Mouse (Mus musculus) liver, embryonic 11.5 days (tissue): ENCODE measurements around the gene 4930512M02Rik. TPM values are rescaled to one million over a fixed set of nuclear protein-coding genes. Genes with fewer than 3 reads are reported as not detected.
"Not testable (repeated sequence)": the region's sequence is repeated elsewhere in the genome, so short reads cannot be mapped to it uniquely, and the experiment has no call there.

Experiments
- ATAC-seq: fragments of 200-750 bp; cut with Nextera tagmentation; replicated peaks from 2 replicates; pipeline ENCODE4 v1.8.0; 2017; ENCODE audit warnings: moderate number of reproducible peaks, mild to moderate bottlenecking, moderate TSS enrichment, moderate library complexity; ENCODE audit not compliant: low FRiP score
- DNase-seq: peaks from one replicate; pipeline ENCODE4 v3.0.0-alpha.2; 2017; ENCODE audit warnings: low spot score
- H3K27ac ChIP-seq: fragments of 300-500 bp; sonication (generic); 2 replicates; pipeline ENCODE4 v1.5.1; 2014; ENCODE audit warnings: mild to moderate bottlenecking, low read depth, low read length, control low read depth
- H3K27me3 ChIP-seq: fragments of 300-500 bp; sonication (generic); replicated peaks from 2 replicates; pipeline ENCODE4 v1.6.1; 2014; ENCODE audit warnings: low read length, mixed read lengths; ENCODE audit not compliant: control insufficient read depth, insufficient read depth
- H3K36me3 ChIP-seq: fragments of 300-500 bp; sonication (generic); 2 replicates; pipeline ENCODE4 v1.6.1; 2014; ENCODE audit warnings: mild to moderate bottlenecking, low read length, moderate library complexity, mixed read lengths; ENCODE audit not compliant: control insufficient read depth, insufficient read depth
- H3K4me1 ChIP-seq: fragments of 300-500 bp; sonication (generic); replicated peaks from 2 replicates; pipeline ENCODE4 v1.6.1; 2014; ENCODE audit warnings: low read length, mixed read lengths; ENCODE audit not compliant: control insufficient read depth, insufficient read depth
- H3K4me2 ChIP-seq: fragments of 300-500 bp; sonication (generic); 2 replicates; pipeline ENCODE4 v1.6.1; 2014; ENCODE audit warnings: mild to moderate bottlenecking, control low read depth, moderate library complexity
- H3K4me3 ChIP-seq: fragments of 300-500 bp; sonication (generic); 2 replicates; pipeline ENCODE4 v1.5.1; 2014; ENCODE audit warnings: low read depth, low read length, control low read depth
- H3K9ac ChIP-seq: fragments of 300-500 bp; sonication (generic); 2 replicates; pipeline ENCODE4 v1.6.1; 2014; ENCODE audit warnings: low read depth, low read length, control low read depth
- H3K9me3 ChIP-seq: fragments of 300-500 bp; sonication (generic); 2 replicates; pipeline ENCODE4 v1.6.1; 2016; ENCODE audit warnings: low read length, inconsistent platforms, mixed read lengths; ENCODE audit not compliant: control insufficient read depth
- WGBS: fragments of 180-500 bp; shearing (Covaris S2); extraction: QIAGEN DNeasy Blood & Tissue Kit; methylation state at CpG from one replicate; pipeline ENCODE4 v1.1.7; 2014; 5-methylcytosine and 5-hydroxymethylcytosine counted together
- polyA plus RNA-seq: library from polyadenylated mRNA; unstranded; fragments of >200 nt; fragmentation: Nextera tagmentation; extraction: Ambion mirVana; gene quantifications from 2 replicates; pipeline ENCODE4 v1.2.1, GENCODE M21; 2014

The 4930512M02Rik gene
- not detected in 2 replicates for polyA plus RNA-seq

- H3K27ac ChIP-seq, H3K4me2 ChIP-seq, H3K27me3 ChIP-seq, H3K36me3 ChIP-seq, H3K4me3 ChIP-seq, H3K9me3 ChIP-seq, DNase-seq, ATAC-seq, H3K9ac ChIP-seq, H3K4me1 ChIP-seq: not testable (repeated sequence)
- 88% methylated on average over 2 of the region's 4 CpGs for WGBS
Observed at GRCm38 (mm10) chr11:11627735-11628134, at the start of gene 4930512M02Rik. Gene 4930512M02Rik (minus strand): TSS chr11:11627835.

- Histone ChIP-seq H3K27me3 (no peaks in the 10 kb centered on the region), H3K27ac (no peak overlapping the region), H3K9ac (no peak overlapping the region), H3K4me3 (no peak overlapping the region), H3K9me3 (no peaks in the 10 kb centered on the region), H3K4me1 (no peaks in the 10 kb centered on the region), H3K4me2 (no peak overlapping the region), H3K36me3 (no peaks in the 10 kb centered on the region)
- WGBS, result 86% methylated on average over 7 of the region's 7 CpGs
- ATAC-seq (no peak), DNase-seq (no peak)
Observed at GRCm38 (mm10) chr11:11677165-11677564, 49.5 kb upstream of the 4930512M02Rik start.

- no peaks in the 10 kb centered on the region for H3K9me3 ChIP-seq
- 79% methylated on average over 9 of the region's 9 CpGs for WGBS
- no peak for ATAC-seq
- H3K4me1 ChIP-seq, result no peaks in the 10 kb centered on the region
- H3K36me3 ChIP-seq, result no peaks in the 10 kb centered on the region
- H3K27me3 ChIP-seq, result no peaks in the 10 kb centered on the region
- H3K4me2 ChIP-seq, result no peak overlapping the region
- no peak for DNase-seq
- H3K4me3 ChIP-seq, result no peak overlapping the region
- no peak overlapping the region for H3K27ac ChIP-seq
- no peak overlapping the region for H3K9ac ChIP-seq
Observed at GRCm38 (mm10) chr11:11676068-11676741, 48.6 kb upstream of the 4930512M02Rik start.

DNA sequence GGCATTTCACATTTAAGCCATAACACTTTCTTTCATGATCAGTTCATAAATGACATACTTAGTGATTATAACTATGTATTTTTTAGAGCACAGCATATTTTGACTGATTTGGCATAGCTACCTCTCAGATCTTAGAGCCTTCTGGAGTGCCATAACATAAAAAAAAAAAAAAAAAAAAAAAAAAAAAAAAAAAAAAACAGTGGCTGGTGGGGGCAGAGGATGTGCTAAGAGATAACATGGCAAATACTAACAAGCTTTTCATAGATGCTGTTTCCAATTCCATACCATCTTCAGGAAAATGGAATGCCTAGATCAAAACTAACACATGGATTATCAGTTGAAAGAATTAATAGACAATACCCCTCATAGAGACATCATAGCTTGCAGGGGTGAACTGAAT, 47.4 kb upstream of the 4930512M02Rik start:
- DNase-seq, result no peak
- ATAC-seq, result no peak
- no peaks in the 10 kb centered on the region for H3K36me3 ChIP-seq
- no peak overlapping the region for H3K27ac ChIP-seq
- no peaks in the 10 kb centered on the region for H3K4me1 ChIP-seq
- no peak overlapping the region for H3K4me2 ChIP-seq
- H3K9ac ChIP-seq, result no peak overlapping the region
- no peaks in the 10 kb centered on the region for H3K27me3 ChIP-seq
- no peak overlapping the region for H3K4me3 ChIP-seq
- H3K9me3 ChIP-seq, result no peaks in the 10 kb centered on the region

DNA sequence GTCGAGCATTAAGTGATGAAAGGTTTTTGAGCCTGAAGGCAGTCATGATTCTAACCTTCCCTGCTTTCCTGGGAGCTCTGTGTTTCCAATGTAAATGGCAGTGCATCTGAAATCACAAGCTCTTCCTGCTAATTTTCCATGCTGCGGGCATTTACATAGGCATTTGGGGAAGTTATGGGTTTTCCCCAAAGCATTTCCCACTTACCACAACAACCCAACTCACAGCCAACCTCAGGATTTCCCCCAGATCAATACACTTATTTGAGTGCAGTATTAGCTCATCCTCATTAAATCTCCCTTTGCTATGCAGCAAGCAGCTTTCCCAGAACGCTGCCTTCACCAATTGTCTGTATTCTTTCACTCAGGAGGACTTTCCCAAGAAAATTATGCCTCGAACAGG, 45.3 kb upstream of the 4930512M02Rik start:
- ATAC-seq, result no peak
- WGBS, result 78% methylated on average over 4 of the region's 4 CpGs
- no peak overlapping the region for H3K4me2 ChIP-seq
- no peaks in the 10 kb centered on the region for H3K27me3 ChIP-seq
- DNase-seq, result no peak
- H3K27ac ChIP-seq, result no peak overlapping the region
- no peaks in the 10 kb centered on the region for H3K4me1 ChIP-seq
- H3K9me3 ChIP-seq, result no peaks in the 10 kb centered on the region
- no peak overlapping the region for H3K4me3 ChIP-seq
- H3K36me3 ChIP-seq, result no peaks in the 10 kb centered on the region
- H3K9ac ChIP-seq, result no peak overlapping the region

DNA sequence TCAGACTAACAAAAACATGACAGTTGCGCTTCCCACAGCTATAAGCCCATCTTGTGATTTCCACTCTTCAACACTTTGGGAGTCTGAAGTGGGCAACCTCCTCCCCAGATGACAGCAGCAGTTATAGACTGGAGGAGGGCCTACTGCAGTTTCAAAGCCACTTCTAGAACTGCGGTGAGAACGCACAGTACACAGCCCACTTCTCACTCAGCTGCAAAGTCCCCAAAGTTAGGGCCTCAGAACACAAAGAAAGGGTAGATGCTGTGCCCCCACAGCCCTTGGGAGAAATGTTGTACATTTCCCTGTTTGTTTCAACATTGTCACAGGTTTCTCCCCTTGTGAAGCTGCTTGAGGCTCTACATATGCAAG, 40.3 kb upstream of the 4930512M02Rik start:
- H3K27ac ChIP-seq, result no peak overlapping the region
- H3K27me3 ChIP-seq, result no peaks in the 10 kb centered on the region
- DNase-seq, result no peak
- H3K36me3 ChIP-seq, result no peaks in the 10 kb centered on the region
- no peak for ATAC-seq
- H3K9me3 ChIP-seq, result no peaks in the 10 kb centered on the region
- no peak overlapping the region for H3K4me3 ChIP-seq
- WGBS, result 85% methylated on average over 3 of the region's 3 CpGs
- no peak overlapping the region for H3K4me2 ChIP-seq
- no peak overlapping the region for H3K9ac ChIP-seq
- no peaks in the 10 kb centered on the region for H3K4me1 ChIP-seq

- Histone ChIP-seq H3K9ac (no peak overlapping the region), H3K27ac (no peak overlapping the region), H3K27me3 (no peaks in the 10 kb centered on the region), H3K4me2 (no peak overlapping the region), H3K4me1 (no peaks in the 10 kb centered on the region), H3K9me3 (no peaks in the 10 kb centered on the region), H3K4me3 (no peak overlapping the region), H3K36me3 (no peaks in the 10 kb centered on the region)
- no peak for ATAC-seq
- no peak for DNase-seq
- WGBS, result 79% methylated on average over 4 of the region's 4 CpGs
Observed at GRCm38 (mm10) chr11:11667254-11667921, 39.8 kb upstream of the 4930512M02Rik start.

DNA sequence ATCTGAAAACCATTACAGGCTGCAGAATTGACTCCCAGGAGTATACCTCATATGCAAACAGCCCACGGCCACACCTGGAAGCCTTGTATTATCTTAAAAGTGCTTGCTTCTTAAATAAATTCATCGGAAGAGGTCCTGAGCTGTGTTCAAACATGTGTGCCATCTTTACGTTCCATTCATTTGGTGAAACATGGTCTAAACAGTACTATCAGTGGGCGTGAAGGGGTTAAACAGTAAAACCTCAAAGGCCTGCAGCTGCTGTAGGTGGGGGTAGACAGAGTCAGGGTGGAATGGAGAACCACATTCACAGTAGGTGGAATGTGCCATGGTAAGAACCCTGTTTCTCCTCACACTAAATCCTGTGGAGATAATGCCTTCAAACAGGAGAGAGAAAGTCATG, 33.0 kb upstream of the 4930512M02Rik start:
- Histone ChIP-seq H3K4me2 (no peak overlapping the region), H3K4me3 (no peak overlapping the region), H3K9ac (no peak overlapping the region), H3K27ac (no peak overlapping the region), H3K36me3 (no peaks in the 10 kb centered on the region), H3K4me1 (peaks cover 16% of the 10 kb centered on the region), H3K9me3 (no peaks in the 10 kb centered on the region), H3K27me3 (no peaks in the 10 kb centered on the region)
- ATAC-seq, result no peak
- no peak for DNase-seq
- 77% methylated on average over 4 of the region's 4 CpGs for WGBS

DNA sequence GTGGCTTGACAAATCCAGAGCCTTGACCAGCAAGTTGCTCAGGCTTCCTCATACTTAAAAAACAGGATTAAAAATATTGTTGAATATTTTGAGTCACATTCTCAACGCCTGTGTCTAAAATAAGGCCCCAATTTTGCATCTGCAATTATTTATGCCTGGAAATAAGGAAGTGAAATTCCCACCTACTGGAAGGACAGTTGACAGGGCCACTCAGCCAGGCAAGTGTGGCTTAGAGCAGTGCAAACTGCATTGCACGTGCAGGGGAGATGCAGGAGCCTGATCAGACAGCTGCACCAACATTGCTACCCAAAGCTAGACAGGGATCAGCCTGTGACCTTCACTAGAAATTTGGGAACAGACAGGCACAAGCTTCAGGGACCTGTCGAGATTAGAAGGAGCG, 31.2 kb upstream of the 4930512M02Rik start:
- peaks cover 16% of the 10 kb centered on the region for H3K4me1 ChIP-seq
- no peak for DNase-seq
- H3K36me3 ChIP-seq, result no peaks in the 10 kb centered on the region
- no peaks in the 10 kb centered on the region for H3K27me3 ChIP-seq
- H3K9me3 ChIP-seq, result no peaks in the 10 kb centered on the region
- no peak overlapping the region for H3K4me2 ChIP-seq
- H3K9ac ChIP-seq, result no peak overlapping the region
- H3K27ac ChIP-seq, result no peak overlapping the region
- no peak overlapping the region for H3K4me3 ChIP-seq
- no peak for ATAC-seq
- 68% methylated on average over 4 of the region's 4 CpGs for WGBS
